Mouse (Mus musculus): ENCODE measurements around the gene Tmem45b.

The Tmem45b gene

DNA sequence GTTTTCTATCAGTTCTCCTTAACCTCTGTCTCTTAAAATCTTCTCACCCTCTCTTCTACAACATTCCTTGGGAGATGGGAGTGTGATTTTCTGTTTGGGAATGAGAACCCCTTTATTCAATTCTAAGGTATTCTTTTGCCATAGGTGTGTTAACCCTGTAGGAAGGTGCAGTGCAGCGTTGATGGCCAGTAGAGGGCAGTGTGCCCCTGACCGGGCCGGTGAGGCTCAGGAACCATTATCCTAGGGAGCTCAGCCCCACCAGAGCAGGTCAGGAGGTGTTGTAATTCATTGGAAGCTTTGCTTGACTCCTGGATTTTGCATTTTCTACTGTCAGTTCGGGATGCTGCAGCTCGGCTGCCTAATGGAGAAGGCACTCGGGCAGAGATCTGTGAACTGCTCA lies 59.0 kb downstream of the Tmem45b start:
- DNase-seq (ENCODE audit: extremely low spot score, low read depth, low spot score), result no peak

DNA sequence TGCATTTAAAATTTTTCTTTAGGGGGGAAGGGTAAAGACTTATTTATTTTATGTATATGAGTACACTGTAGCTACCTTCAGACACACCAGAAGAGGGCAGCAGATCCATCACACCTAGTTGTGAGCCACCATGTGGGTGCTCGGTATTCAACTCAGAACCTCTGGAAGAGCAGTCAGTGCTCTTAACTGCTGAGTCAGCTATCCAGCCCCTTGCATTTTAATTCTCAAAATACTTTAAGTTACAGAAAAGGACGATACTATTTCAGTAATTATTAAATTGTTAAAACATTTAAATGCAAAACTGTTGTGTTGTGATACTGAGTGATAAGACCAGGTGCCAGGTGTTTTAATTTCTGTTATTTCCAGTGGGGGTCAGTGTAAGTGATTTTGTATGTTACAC lies 60.0 kb downstream of the Tmem45b start:
- DNase-seq (ENCODE audit: extremely low spot score, low read depth, low spot score), result no peak

DNA sequence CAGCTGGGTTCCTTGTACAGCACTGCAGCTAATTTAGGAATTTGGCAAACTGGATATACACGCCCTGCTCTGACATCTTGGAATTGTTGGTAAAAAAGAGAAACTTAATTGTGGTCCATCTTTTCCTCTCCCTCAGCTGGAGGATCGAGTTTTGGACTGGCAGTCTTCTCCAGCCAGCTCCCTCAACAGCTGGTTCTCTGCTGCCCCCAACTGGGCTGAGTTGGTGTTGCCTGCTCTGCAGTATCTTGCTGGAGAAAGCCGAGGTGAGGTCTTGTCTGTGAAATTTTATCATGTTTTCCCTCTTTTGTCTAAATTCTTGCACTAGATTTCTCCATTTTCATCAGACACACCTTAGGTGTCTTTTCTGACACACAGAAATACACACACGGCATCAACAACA lies 63.8 kb downstream of the Tmem45b start:
- no peak for DNase-seq (ENCODE audit: extremely low spot score, low read depth, low spot score)

DNA sequence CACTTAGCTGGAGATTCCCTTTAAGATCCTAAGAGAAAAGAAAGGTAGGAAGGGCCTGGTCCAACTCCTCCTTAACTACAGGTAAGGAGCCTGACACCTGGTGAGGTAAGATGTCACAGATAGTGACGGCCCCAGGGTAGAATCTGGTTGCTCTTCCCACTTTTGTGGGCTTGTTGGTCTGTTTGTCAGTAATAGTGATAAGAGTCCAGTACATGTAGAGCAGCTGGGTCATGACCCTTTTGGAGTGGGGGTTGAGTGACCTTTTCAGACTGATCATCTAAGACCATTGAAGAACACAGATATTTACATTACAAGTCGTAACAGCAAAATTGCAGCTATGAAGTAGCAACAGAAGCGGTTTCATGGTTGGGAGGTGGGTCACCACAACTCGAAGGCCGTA lies 77.1 kb downstream of the Tmem45b start:
- no peak for DNase-seq (ENCODE audit: extremely low spot score, low read depth, low spot score)

DNA sequence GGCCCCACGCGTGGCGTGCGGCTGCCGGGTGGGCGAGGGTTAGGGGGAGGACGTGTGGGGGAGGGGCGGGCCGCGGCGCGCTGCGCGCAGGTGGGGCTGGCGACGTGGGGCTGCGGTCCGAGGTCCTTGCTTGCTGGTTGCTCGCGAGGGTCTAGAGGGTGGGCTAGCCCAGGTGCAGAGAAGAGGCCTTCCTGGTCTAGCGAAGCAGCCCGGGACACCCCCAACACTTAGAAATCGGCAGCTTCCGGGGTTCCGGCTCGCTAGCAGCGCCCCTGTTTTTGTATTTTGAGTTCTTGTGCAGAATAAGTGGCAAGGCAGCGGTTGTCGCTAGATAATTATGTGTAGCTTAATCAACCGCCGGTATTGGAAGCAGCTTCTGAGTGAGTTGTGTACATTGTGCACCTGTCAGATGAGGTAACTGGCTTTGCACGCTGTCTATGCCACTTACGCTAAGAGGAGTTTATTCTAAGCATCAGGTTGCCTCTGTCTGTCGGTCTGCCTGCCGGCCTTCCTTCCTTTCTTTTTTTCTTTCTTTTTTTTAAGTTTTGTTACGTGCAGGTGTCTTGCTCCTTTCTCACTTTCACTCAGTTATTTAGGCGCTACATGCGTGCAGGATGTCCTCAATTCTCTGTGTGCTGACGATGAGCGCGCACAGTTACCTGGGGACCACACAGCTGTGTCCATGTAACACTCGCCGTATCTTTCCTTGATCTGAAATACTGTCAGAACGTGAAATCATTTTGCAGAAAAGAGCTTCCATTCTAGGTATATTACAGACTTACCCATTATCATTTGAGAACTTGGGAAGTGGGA lies 77.7 kb downstream of the Tmem45b start:
- no peak for DNase-seq (ENCODE audit: extremely low spot score, low read depth, low spot score)

DNA sequence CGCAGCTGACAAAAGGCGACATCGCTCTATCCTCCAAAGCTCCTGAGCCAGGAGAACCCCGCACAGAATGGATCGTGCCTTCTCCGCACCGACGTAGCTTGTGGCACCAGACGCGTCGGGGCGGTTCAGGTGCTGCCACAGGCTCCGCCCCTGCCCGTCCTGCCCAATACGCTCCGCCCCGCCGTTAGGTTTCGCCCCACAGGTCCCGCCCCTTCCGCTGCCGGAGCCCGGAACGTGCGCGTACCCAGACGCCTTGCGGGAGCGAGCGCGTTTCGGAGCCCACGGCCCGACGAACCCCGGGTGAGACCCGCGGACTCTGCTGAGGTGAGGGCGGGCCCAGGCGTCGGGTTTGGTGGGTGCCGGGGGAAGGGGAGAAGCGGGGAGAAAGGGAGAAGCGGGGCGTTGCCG lies 78.3 kb downstream of the Tmem45b start, which contains the start of gene Nfrkb:
TSS of gene Nfrkb (plus strand) at position 246 of the 408 bp plus-strand sequence.
- DNase-seq (ENCODE audit: extremely low spot score, low read depth, low spot score), result peak; percentile 37

DNA sequence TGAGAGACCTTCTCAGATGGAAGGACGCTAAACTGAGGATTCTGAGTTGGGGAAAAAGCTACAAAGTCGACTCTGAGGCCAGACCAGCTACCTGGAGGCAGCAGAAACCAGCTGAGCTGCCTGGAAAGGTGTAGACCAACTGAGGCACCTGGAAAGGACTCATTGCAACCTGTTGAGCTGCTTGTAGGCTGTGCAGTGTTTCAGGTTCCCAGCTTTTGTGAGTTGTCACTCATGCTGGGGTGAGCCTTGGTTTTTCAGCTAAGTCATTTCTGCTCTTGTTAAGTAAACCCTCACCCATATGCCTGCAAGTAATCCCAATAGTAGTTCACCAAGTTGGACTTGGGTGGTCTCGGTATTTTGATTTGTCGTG lies 78.8 kb downstream of the Tmem45b start:
- DNase-seq (ENCODE audit: extremely low spot score, low read depth, low spot score), result no peak

DNA sequence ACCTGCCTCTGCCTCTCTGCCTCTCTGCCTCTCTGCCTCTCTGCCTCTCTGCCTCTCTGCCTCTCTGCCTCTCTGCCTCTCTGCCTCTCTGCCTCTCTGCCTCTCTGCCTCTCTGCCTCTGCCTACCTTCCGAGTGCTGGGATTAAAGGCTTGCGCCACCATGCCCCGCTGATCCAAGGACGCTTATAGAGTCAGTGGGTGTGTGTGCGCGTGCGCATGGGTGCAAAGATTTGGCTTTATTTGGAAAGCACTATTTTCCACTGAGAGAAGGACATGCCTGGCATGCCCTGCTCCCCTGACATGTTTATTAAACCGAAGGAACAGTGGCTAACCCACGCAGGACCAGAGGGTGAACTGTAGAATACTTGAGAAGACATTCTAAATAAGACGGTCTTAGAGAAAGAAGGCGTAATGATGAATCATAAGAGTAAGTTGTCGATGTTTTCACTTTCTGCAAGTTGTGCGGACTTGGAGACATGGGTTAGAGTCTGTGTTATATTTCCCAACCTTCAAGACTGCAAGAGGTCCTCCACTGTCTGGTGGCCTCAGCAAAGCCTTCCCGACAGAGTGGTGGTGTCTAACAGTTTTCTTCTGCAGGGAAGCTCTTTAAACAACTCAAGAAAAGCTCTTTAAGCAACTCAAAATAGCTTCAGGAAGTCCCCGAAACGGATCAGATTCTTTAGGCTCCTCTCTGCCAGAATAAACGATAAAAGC lies 79.3 kb downstream of the Tmem45b start:
- no peak for DNase-seq (ENCODE audit: extremely low spot score, low read depth, low spot score)

DNA sequence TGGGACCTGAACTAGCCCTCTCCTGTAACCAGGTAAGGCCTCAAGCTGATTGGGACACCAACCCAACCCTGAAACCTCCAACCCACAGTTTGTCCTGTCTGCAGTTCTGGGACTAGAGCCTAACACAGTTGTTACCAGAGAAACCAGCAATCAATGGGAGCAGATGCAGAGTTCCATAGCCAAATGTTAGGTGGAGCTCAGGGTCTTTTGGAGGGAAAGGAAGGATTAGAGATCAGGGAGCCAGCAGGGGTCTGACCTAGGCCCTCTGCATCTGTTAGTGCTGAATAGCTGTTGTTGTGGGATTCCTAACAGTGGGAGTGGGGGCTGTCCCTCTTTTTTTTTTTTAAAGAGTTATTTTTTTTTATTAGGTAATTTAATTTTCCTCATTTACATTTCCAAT lies 87.6 kb downstream of the Tmem45b start:
- DNase-seq (ENCODE audit: extremely low spot score, low read depth, low spot score), result no peak
